In genomic region chr7:28677624-28678023, GRCm38 (mm10) we compare ENCODE assay signal across 35 mouse cellular contexts. TPM values are rescaled to one million over a fixed set of nuclear protein-coding genes. Genes with fewer than 3 reads are reported as not detected.
"Had no signal": no experiment of that assay in that cellular context is flagged by ENCODE, and none has a peak within 500 bp of the region (broad histone marks: within the 10 kb centered on the region; RNA-seq: fewer than 3 reads in every experiment).

No protein-coding gene starts in this region.

- DNase-seq: gastrocnemius, postnatal 14 days; gastrocnemius, postnatal 36 days; heart, adult 11 months; heart, adult 2 months; heart, postnatal 14 days; heart, postnatal 4 days; kidney, adult 11 months; kidney, adult 2 months; kidney, adult 9 months; kidney, postnatal 14 days; kidney, postnatal 36 days; layer of hippocampus, adult 9-11 months; left cerebral cortex, postnatal 4 days; liver, embryonic 13.5 days had no signal

- H3K4me2 ChIP-seq: heart, embryonic 11.5 days; heart, embryonic 13.5 days; heart, embryonic 15.5 days; hindbrain, embryonic 12.5 days; hindbrain, embryonic 14.5 days; intestine, embryonic 15.5 days; kidney, embryonic 15.5 days; limb, embryonic 13.5 days; limb, embryonic 15.5 days; liver, embryonic 13.5 days had no signal

- ATAC-seq: hindbrain, embryonic 16.5 days; intestine, embryonic 15.5 days had no signal

- H3K27me3 ChIP-seq: heart, embryonic 13.5 days; heart, embryonic 15.5 days; hindbrain, embryonic 12.5 days; intestine, embryonic 15.5 days; kidney, embryonic 15.5 days; limb, embryonic 13.5 days; limb, embryonic 15.5 days; liver, embryonic 13.5 days had no signal

- H3K27ac ChIP-seq: heart, adult 2 months; heart, embryonic 13.5 days; heart, embryonic 15.5 days; hindbrain, embryonic 10.5 days; hindbrain, embryonic 12.5 days; hindbrain, embryonic 14.5 days; intestine, embryonic 15.5 days; kidney, embryonic 15.5 days; kidney, postnatal 0 days; left cerebral cortex, adult 2 months; limb, embryonic 13.5 days; limb, embryonic 15.5 days; liver, embryonic 13.5 days had no signal

- H3K9ac ChIP-seq: heart, embryonic 13.5 days; heart, embryonic 15.5 days; hindbrain, embryonic 12.5 days; hindbrain, embryonic 14.5 days; intestine, embryonic 15.5 days; kidney, embryonic 15.5 days; limb, embryonic 13.5 days; limb, embryonic 15.5 days; liver, embryonic 13.5 days had no signal

- H3K36me3 ChIP-seq: heart, embryonic 13.5 days; heart, embryonic 15.5 days; hindbrain, embryonic 10.5 days; hindbrain, embryonic 12.5 days; intestine, embryonic 15.5 days; kidney, embryonic 15.5 days; limb, embryonic 13.5 days; limb, embryonic 15.5 days; liver, embryonic 13.5 days had no signal

- H3K9me3 ChIP-seq: heart, embryonic 13.5 days; heart, embryonic 15.5 days; hindbrain, embryonic 10.5 days; hindbrain, embryonic 12.5 days; intestine, embryonic 15.5 days; kidney, embryonic 15.5 days; limb, embryonic 13.5 days; limb, embryonic 15.5 days; liver, embryonic 13.5 days had no signal

- H3K4me3 ChIP-seq: heart, adult 2 months; heart, embryonic 13.5 days; heart, embryonic 15.5 days; hindbrain, embryonic 10.5 days; hindbrain, embryonic 12.5 days; intestine, embryonic 15.5 days; kidney, embryonic 15.5 days; left cerebral cortex, adult 2 months; limb, embryonic 13.5 days; limb, embryonic 15.5 days; liver, embryonic 13.5 days had no signal

- H3K4me1 ChIP-seq: heart, embryonic 15.5 days; hindbrain, embryonic 10.5 days; hindbrain, embryonic 12.5 days; intestine, embryonic 15.5 days; kidney, embryonic 15.5 days; limb, embryonic 13.5 days; limb, embryonic 15.5 days; liver, embryonic 13.5 days had no signal

RNA-seq across cellular contexts. Expression of gene Fbxo27, which starts 15.0 kb away (rescaled TPM):
- total RNA-seq: liver, adult 2 months had no signal

RNA-seq across cellular contexts. Expression of gene Acp7, which starts 46.5 kb away (rescaled TPM):
- total RNA-seq: gastrocnemius, adult 18-20 months; gastrocnemius, adult 8-10 months; gastrocnemius, postnatal 14 days; gastrocnemius, postnatal 36 days; heart, adult 2 months; heart, postnatal 14 days; heart, postnatal 4 days; liver, adult 2 months had no signal
- polyA plus RNA-seq: gonadal fat pad, adult 2 months; heart, embryonic 11.5 days; heart, embryonic 13.5 days; heart, embryonic 15.5 days; heart, postnatal 0 days; hindbrain, embryonic 10.5 days; hindbrain, embryonic 12.5 days; inflammation-experienced regulatory T-cells, adult 6 months; kidney, adult 2 months; kidney, embryonic 15.5 days; kidney, postnatal 0 days; large intestine, adult 2 months; limb, embryonic 11.5 days; limb, embryonic 13.5 days; liver, adult 2 months; liver, embryonic 13.5 days had no signal
